In the genomic region with DNA sequence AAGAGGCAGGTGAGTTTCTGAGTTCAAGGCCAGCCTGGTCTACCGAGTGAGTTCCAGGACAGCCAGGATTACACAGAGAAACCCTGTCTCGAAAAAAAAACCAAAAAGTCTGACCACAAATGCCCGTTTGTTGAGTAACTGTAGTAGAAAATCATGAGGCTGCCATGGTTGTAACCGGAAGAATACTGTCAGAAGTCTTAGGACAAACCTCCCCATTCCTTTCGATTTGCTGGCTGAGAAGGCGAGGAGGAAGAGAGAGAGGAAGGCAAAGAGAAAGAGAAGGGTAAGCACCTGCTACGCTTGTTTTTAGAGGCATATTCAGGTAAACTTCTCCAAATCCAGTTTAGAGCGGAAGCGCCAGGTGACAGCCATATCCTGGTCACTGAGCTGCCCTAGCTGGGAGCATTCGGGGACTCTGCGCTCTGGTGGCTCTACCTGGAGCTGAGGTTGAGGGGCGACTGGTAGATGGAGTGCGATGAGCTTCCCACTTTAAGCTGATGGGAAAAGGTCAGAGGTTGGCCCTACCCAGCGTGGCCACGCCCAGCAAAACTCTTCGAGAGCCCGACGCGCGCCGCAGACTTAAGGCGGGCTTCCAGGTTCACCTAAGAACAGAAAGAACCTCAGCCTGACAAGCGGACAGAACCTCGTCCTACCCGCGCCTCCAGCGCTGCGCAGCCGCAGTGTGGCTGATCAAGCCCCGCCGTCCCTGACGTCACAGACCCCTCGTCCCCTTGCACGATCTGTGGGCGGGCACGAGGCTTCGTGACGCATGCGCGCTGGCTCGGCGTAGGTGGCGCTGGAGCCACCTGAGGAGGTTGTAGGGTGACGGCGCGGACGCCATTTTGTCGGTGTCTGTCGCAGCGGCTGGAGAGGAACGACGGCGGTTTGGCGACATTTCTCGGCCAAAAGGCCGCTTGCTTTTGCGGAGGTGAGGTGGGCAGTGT, we compare ENCODE assay signal across 8 mouse cellular contexts. TPM values are rescaled to one million over a fixed set of nuclear protein-coding genes. Genes with fewer than 3 reads are reported as not detected.
DNase-seq lines count a peak whose midpoint lies in the region; ATAC-seq lines count a peak whose summit lies in the region.

A gene (minus strand): TSS at position 705 of the 944 bp plus-strand sequence.

- WGBS in heart, embryonic 14.5 days = 9% methylated on average over 57 of the region's 57 CpGs
- WGBS in liver, embryonic 13.5 days (ENCODE audit: insufficient replicate concordance) = 5% methylated on average over 57 of the region's 57 CpGs
- WGBS in stomach, embryonic 16.5 days = 7% methylated on average over 57 of the region's 57 CpGs

- no peaks in the 10 kb centered on the region for H3K9me3 ChIP-seq in heart, embryonic 14.5 days (ENCODE audit: control insufficient read depth, low read length)
- H3K9me3 ChIP-seq in liver, embryonic 13.5 days (replicated peaks) = no peaks in the 10 kb centered on the region
- no peaks in the 10 kb centered on the region for H3K9me3 ChIP-seq in stomach, embryonic 16.5 days (replicated peaks; ENCODE audit: control insufficient read depth, low read length)

- H3K9ac ChIP-seq in heart, embryonic 14.5 days (ENCODE audit: low read length) = peak within 1 kb of the TSS; percentile 99
- peak within 1 kb of the TSS; percentile 99 for H3K9ac ChIP-seq in liver, embryonic 13.5 days
- H3K9ac ChIP-seq in stomach, embryonic 16.5 days (ENCODE audit: low read length) = peak within 1 kb of the TSS; percentile 99

- peaks cover 7 to 19% of the 10 kb centered on the region in 2 experiments; a peak in 3 of 4 replicates for H3K4me1 ChIP-seq in heart, embryonic 14.5 days (ENCODE audit: control insufficient read depth in 2 of 2, insufficient read depth in 2 of 2, low read length in 2 of 2)
- H3K4me1 ChIP-seq in liver, embryonic 13.5 days (replicated peaks) = peaks cover 42% of the 10 kb centered on the region
- peaks cover 14% of the 10 kb centered on the region for H3K4me1 ChIP-seq in stomach, embryonic 16.5 days (ENCODE audit: control insufficient read depth, insufficient read depth, low read length)

- H3K4me2 ChIP-seq in heart, embryonic 14.5 days (ENCODE audit: low read length) = peak within 1 kb of the TSS; percentile 74
- peak within 1 kb of the TSS; percentile 86 for H3K4me2 ChIP-seq in liver, embryonic 13.5 days
- H3K4me2 ChIP-seq in stomach, embryonic 16.5 days (ENCODE audit: low read depth, low read length) = peak within 1 kb of the TSS; percentile 94

- H3K4me3 ChIP-seq in heart, embryonic 14.5 days (ENCODE audit: control insufficient read depth in 1 of 2, insufficient read depth in 1 of 2, low read depth in 1 of 2, low read length in 2 of 2) = peak within 1 kb of the TSS; percentile 82 to 95
- H3K4me3 ChIP-seq in liver, embryonic 13.5 days (replicated peaks) = peak within 1 kb of the TSS; percentile 98
- peak within 1 kb of the TSS; percentile 96 for H3K4me3 ChIP-seq in stomach, embryonic 16.5 days (replicated peaks; ENCODE audit: low read length)

- H3K27ac ChIP-seq in heart, embryonic 14.5 days (replicated peaks in 1 of 2; ENCODE audit: control insufficient read depth in 1 of 2, insufficient read depth in 1 of 2, low read depth in 2 of 2, low read length in 2 of 2) = peak within 1 kb of the TSS; percentile 95 to 98
- peak within 1 kb of the TSS; percentile 95 for H3K27ac ChIP-seq in liver, embryonic 13.5 days
- H3K27ac ChIP-seq in stomach, embryonic 16.5 days (ENCODE audit: low read length) = peak within 1 kb of the TSS; percentile 94

- H3K27me3 ChIP-seq in heart, embryonic 14.5 days (ENCODE audit: control insufficient read depth, insufficient read depth, low read length) = no peaks in the 10 kb centered on the region
- H3K27me3 ChIP-seq in liver, embryonic 13.5 days = 0 out of 2 replicates have a peak, but pooled peaks cover 6% of the 10 kb centered on the region
- H3K27me3 ChIP-seq in stomach, embryonic 16.5 days (ENCODE audit: control insufficient read depth, insufficient read depth, low read length) = no peaks in the 10 kb centered on the region

- peaks cover 10% of the 10 kb centered on the region for H3K36me3 ChIP-seq in heart, embryonic 14.5 days (ENCODE audit: control insufficient read depth, insufficient read depth, low read length)
- H3K36me3 ChIP-seq in liver, embryonic 13.5 days = peaks cover 14% of the 10 kb centered on the region
- no peaks in the 10 kb centered on the region for H3K36me3 ChIP-seq in stomach, embryonic 16.5 days (ENCODE audit: control insufficient read depth, insufficient read depth, low read length)

- DNase-seq in c-Kit-negative CD71-positive TER-119-positive erythroid progenitor cells, embryonic 14.5 days (ENCODE audit: low read depth, low spot score) = peak; percentile 98
- peak; percentile 91 for DNase-seq in fibroblast of lung, adult 2 months (ENCODE audit: low read depth)
- peak; percentile 99 for DNase-seq in kidney, postnatal 14 days
- DNase-seq in liver, embryonic 13.5 days = peak; percentile 99
- peak; percentile 97 for DNase-seq in neural tube, embryonic 10.5 days (ENCODE audit: extremely low spot score, low spot score)

- peak; percentile 91 for ATAC-seq in CD4-positive, CD25-positive, alpha-beta regulatory T cell, adult 4 months
- ATAC-seq in heart, embryonic 14.5 days (ENCODE audit: insufficient number of reproducible peaks, insufficient read depth, low FRiP score, low read depth) = peak; percentile 98
- ATAC-seq in liver, embryonic 13.5 days (ENCODE audit: low read depth) = peak; percentile 93
- peak; percentile 98 for ATAC-seq in stomach, embryonic 16.5 days (ENCODE audit: insufficient read depth, low FRiP score)

RNA-seq across cellular contexts. Expression of the gene that starts here (rescaled TPM):
- under 1 TPM in 1 of 2 experiments, not detected in 1; 0.74 TPM for polyA plus RNA-seq in CD4-positive, CD25-positive, alpha-beta regulatory T cell, adult 4 months (2017; shearing (Covaris generic))
- 0.55 TPM in 1 of 2 replicates, not detected in the other for polyA plus RNA-seq in heart, embryonic 14.5 days (2014; fragmentation: Nextera tagmentation; extraction: Ambion mirVana)
- 0.59 TPM in 2 replicates for polyA plus RNA-seq in liver, embryonic 13.5 days (2015; fragmentation: Nextera tagmentation; extraction: Ambion mirVana)
- polyA plus RNA-seq in stomach, embryonic 16.5 days (2015; fragmentation: Nextera tagmentation; extraction: Ambion mirVana) = 0.36 TPM in 1 of 2 replicates, not detected in the other

Comparison
In these comparisons a context has a peak if more than half of its experiments do, and no peak if none do; other contexts are left out.
1. Peak in every context shown above with its lines: DNase-seq, ATAC-seq, H3K4me3 ChIP-seq and H3K27ac ChIP-seq.
2. Peak in ATAC-seq in CD4-positive, CD25-positive, alpha-beta regulatory T cell, adult 4 months; RNA of the gene not detected or under 1 TPM.
3. Peak in ATAC-seq, H3K4me3 ChIP-seq, H3K27ac ChIP-seq, H3K9ac ChIP-seq and H3K4me2 ChIP-seq in heart, embryonic 14.5 days; RNA of the gene not detected or under 1 TPM.
4. Peak in DNase-seq, ATAC-seq, H3K4me3 ChIP-seq, H3K27ac ChIP-seq, H3K9ac ChIP-seq and H3K4me2 ChIP-seq in liver, embryonic 13.5 days; RNA of the gene not detected or under 1 TPM.
5. Peak in ATAC-seq, H3K4me3 ChIP-seq, H3K27ac ChIP-seq, H3K9ac ChIP-seq and H3K4me2 ChIP-seq in stomach, embryonic 16.5 days; RNA of the gene not detected or under 1 TPM.